14 mouse cellular contexts compared by ENCODE assay signal in the genomic region with DNA sequence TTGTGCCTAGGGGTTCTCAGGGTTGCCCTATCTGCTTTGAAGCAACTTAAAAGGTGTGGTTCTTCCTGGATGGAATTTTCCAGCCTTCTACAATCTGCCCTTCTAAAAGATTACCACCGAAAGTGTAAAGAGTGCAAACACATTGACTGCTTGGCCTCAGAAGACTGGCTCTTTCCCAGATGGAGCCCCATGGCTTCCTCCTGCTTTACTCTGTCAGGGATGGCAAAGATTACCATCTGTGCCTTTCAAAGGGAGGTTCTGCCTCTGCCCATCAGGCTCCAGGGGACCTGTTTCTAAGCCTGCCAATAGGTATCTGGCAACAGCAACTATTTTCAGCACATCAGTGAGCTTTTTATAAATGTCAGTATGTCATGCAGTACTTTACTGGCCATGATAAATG. TPM values are rescaled to one million over a fixed set of nuclear protein-coding genes. Genes with fewer than 3 reads are reported as not detected.
DNase-seq lines count a peak whose midpoint lies in the region.
"Had no signal": no experiment of that assay in that cellular context is flagged by ENCODE, and none has a peak within 500 bp of the region (broad histone marks: within the 10 kb centered on the region; RNA-seq: fewer than 3 reads in every experiment).

No protein-coding gene starts in this region.

- peak; percentile 94 for DNase-seq in brain, adult 2 months (ENCODE audit: low read depth, low spot score)
- DNase-seq in cerebellum, adult 18-20 months = peak; percentile 56 to 78
- peak; percentile 89 for DNase-seq in cerebellum, adult 9-11 months
- DNase-seq in cerebellum, postnatal 36 days = peak; percentile 62 to 65
- DNase-seq in lung, adult 18-20 months = no peak
- DNase-seq in left cerebral cortex, postnatal 4 days = no peak
- no peak for DNase-seq in ovary, postnatal 14 days (ENCODE audit: low spot score)
- DNase-seq: adrenal gland, postnatal 14 days; gastrocnemius, postnatal 36 days; heart, adult 11 months; heart, postnatal 36 days had no signal

- intact Hi-C loops in left cerebral cortex, postnatal 4 days (cut with DNase I) = no loop called here

RNA-seq across cellular contexts. Expression of a gene that starts 1.5 kb away (rescaled TPM):
- 1 to 10 TPM; 6.6 to 9.1 TPM for total RNA-seq in left cerebral cortex, postnatal 4 days (2021)
- total RNA-seq: adrenal gland, adult 18-20 months; adrenal gland, postnatal 14 days; CH12.LX; gastrocnemius, adult 8-10 months; gastrocnemius, postnatal 36 days; heart, postnatal 36 days had no signal

Comparison
In these comparisons a context has a peak if more than half of its experiments do, and no peak if none do; other contexts are left out.
1. DNase-seq: peak in brain, adult 2 months (single experiment), cerebellum, adult 18-20 months (2 of 2), cerebellum, adult 9-11 months (single experiment) and cerebellum, postnatal 36 days (2 of 2); none in lung, adult 18-20 months (0 of 2), left cerebral cortex, postnatal 4 days (single experiment) and ovary, postnatal 14 days (single experiment).